Mouse (Mus musculus) forebrain, embryonic 14.5 days (tissue): ENCODE measurements around the gene Pmel. TPM values are rescaled to one million over a fixed set of nuclear protein-coding genes. Genes with fewer than 3 reads are reported as not detected.
"Not testable (repeated sequence)": the region's sequence is repeated elsewhere in the genome, so short reads cannot be mapped to it uniquely, and the experiment has no call there.

Source experiments
- ATAC-seq: fragments of 200-750 bp; cut with Nextera tagmentation; 2 replicates; pipeline ENCODE4 v1.8.0; 2017; ENCODE audit warnings: mild to moderate bottlenecking, moderate library complexity
- DNase-seq: peaks from one replicate; pipeline ENCODE4 v3.0.0-alpha.2; 2015; ENCODE audit warnings: low spot score
- H3K27ac ChIP-seq: fragments of 300-500 bp; sonication (generic); 2 replicates; pipeline ENCODE4 v1.5.1; 2014; ENCODE audit warnings: low read depth, mild to moderate bottlenecking, control low read depth, low read length, moderate library complexity
- H3K27me3 ChIP-seq: fragments of 300-500 bp; sonication (generic); replicated peaks from 2 replicates; pipeline ENCODE4 v1.6.1; 2014; ENCODE audit warnings: low read length, control low read depth, mixed read lengths; ENCODE audit not compliant: control insufficient read depth, insufficient read depth
- H3K36me3 ChIP-seq: fragments of 300-500 bp; sonication (generic); 2 replicates; pipeline ENCODE4 v1.6.1; 2014; ENCODE audit warnings: low read length, control low read depth; ENCODE audit not compliant: control insufficient read depth, insufficient read depth
- H3K4me1 ChIP-seq: fragments of 300-500 bp; sonication (generic); 2 replicates; pipeline ENCODE4 v1.6.1; 2014; ENCODE audit warnings: antibody characterized with exemption, low read length, control low read depth; ENCODE audit not compliant: control insufficient read depth, insufficient read depth
- H3K4me2 ChIP-seq: fragments of 300-500 bp; sonication (generic); 2 replicates; pipeline ENCODE4 v1.6.1; 2014; ENCODE audit warnings: mild to moderate bottlenecking, control low read depth, low read length
- H3K4me3 ChIP-seq: fragments of 300-500 bp; sonication (generic); 2 replicates; pipeline ENCODE4 v1.5.1; 2014; ENCODE audit warnings: low read depth, low read length, control low read depth
- H3K9ac ChIP-seq: fragments of 300-500 bp; sonication (generic); 2 replicates; pipeline ENCODE4 v1.6.1; 2014; ENCODE audit warnings: mild to moderate bottlenecking, low read length, control low read depth, moderate library complexity
- H3K9me3 ChIP-seq: fragments of 300-500 bp; sonication (generic); replicated peaks from 2 replicates; pipeline ENCODE4 v1.6.1; 2016; ENCODE audit warnings: low read length, control low read depth, mixed read lengths; ENCODE audit not compliant: control insufficient read depth
- WGBS: fragments of 180-500 bp; shearing (Covaris S2); extraction: QIAGEN DNeasy Blood & Tissue Kit; methylation state at CpG from one replicate; pipeline ENCODE4 v1.1.7; 2014; 5-methylcytosine and 5-hydroxymethylcytosine counted together
- polyA plus RNA-seq: library from polyadenylated mRNA; unstranded; fragments of >200 nt; fragmentation: Nextera tagmentation; extraction: Ambion mirVana; gene quantifications from 2 replicates; pipeline ENCODE4 v1.2.1, GENCODE M21; 2014

Pmel gene
- polyA plus RNA-seq, 1 experiment from 2014 or later, result 0.83 TPM

GRCm38 (mm10) chr10:128715559-128716537, 11.9 kb downstream of the Pmel start:
- Histone ChIP-seq H3K4me3 (no peak overlapping the region), H3K36me3 (no peaks in the 10 kb centered on the region), H3K4me2 (no peak overlapping the region), H3K27me3 (no peaks in the 10 kb centered on the region), H3K9me3 (no peaks in the 10 kb centered on the region), H3K27ac (no peak overlapping the region), H3K9ac (no peak overlapping the region), H3K4me1 (no peaks in the 10 kb centered on the region)
- 87% methylated on average over 19 of the region's 19 CpGs for WGBS
- no peak for ATAC-seq
- DNase-seq, result no peak

DNA sequence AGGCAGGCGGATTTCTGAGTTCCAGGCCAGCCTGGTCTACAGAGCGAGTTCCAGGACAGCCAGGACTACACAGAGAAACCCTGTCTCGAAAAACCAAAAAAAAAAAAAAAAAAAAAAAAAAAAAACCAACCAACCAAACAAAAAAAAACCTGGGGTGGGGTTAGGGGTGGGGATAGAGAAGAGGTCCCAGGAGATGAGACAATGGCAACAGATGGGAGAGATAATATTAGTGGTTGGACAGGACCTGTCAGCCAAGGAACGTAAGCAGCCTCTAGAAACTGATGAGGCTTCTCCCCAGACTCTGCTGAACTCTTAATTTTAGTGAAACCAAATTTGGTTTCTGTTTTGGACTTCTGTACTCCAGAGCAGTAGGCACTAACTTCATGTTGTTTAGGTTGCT, 21.5 kb downstream of the Pmel start:
- WGBS, result 80% methylated on average over 3 of the region's 4 CpGs
- H3K4me1 ChIP-seq, H3K4me3 ChIP-seq, H3K4me2 ChIP-seq, DNase-seq, ATAC-seq, H3K9me3 ChIP-seq, H3K9ac ChIP-seq, H3K36me3 ChIP-seq, H3K27me3 ChIP-seq, H3K27ac ChIP-seq: not testable (repeated sequence)

DNA sequence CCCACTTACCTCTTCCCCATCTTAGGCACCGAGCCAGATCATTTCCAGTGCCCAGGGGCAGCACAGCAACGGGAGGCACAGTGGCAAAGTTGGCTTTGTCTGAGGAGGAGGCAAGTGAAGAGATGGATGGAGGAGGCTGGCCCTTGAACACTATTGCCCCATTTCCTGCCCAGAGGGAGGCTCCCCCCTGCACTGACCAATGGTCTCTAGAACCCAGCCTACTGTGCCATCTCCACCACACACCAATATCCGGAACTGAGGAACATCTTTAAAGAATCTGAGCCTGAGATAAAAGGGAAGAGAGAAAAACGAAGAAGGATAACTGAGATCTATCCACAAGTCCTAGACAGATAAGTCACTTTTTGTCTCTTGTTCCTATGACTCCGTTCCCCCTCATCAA, 24.1 kb downstream of the Pmel start:
- ATAC-seq, result no peak
- no peaks in the 10 kb centered on the region for H3K9me3 ChIP-seq

GRCm38 (mm10) chr10:128731002-128731433, 27.0 kb downstream of the Pmel start:
- no peak overlapping the region for H3K27ac ChIP-seq
- no peaks in the 10 kb centered on the region for H3K4me1 ChIP-seq
- no peak overlapping the region for H3K4me3 ChIP-seq
- DNase-seq (peak; percentile 78), ATAC-seq (peak; percentile 67)
- WGBS, result 17% methylated on average over 10 of the region's 10 CpGs
- H3K27me3 ChIP-seq, result no peaks in the 10 kb centered on the region
- H3K9me3 ChIP-seq, result no peaks in the 10 kb centered on the region
- H3K4me2 ChIP-seq, result no peak overlapping the region
- no peak overlapping the region for H3K9ac ChIP-seq
- no peaks in the 10 kb centered on the region for H3K36me3 ChIP-seq

More for the DNA sequence above, 24.1 kb downstream of the Pmel start:
- WGBS, result 82% methylated on average over 5 of the region's 5 CpGs
- no peaks in the 10 kb centered on the region for H3K4me1 ChIP-seq
- no peaks in the 10 kb centered on the region for H3K36me3 ChIP-seq
- H3K4me3 ChIP-seq, result no peak overlapping the region
- H3K27me3 ChIP-seq, result no peaks in the 10 kb centered on the region
- H3K4me2 ChIP-seq, result no peak overlapping the region
- H3K9ac ChIP-seq, result no peak overlapping the region
- DNase-seq, result no peak
- no peak overlapping the region for H3K27ac ChIP-seq

GRCm38 (mm10) chr10:128731992-128732391, 28.0 kb downstream of the Pmel start:
- Histone ChIP-seq H3K4me1 (no peaks in the 10 kb centered on the region), H3K4me3 (no peak overlapping the region), H3K27ac (no peak overlapping the region), H3K27me3 (no peaks in the 10 kb centered on the region), H3K9ac (no peak overlapping the region), H3K4me2 (no peak overlapping the region), H3K9me3 (no peaks in the 10 kb centered on the region), H3K36me3 (no peaks in the 10 kb centered on the region)
- ATAC-seq, result no peak
- DNase-seq, result no peak

DNA sequence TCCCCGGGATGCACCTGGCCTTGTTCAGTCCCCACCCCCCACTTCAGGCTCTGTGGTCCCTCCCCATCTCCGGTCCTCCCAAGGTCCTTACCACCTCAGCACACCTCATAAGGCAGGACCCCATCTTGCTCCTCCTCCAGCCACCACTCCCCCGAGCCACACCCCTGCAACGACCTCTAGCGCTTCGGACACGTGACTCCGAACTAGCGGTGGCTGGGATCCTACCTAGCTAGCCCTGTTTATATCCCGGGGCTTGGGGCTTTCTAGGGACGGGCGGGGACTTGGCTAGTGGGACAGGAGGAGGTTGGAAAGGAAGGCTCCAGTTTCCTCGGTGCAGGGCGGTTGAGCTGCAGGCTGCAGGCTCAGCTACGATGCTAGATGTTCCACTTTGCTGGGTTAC, 33.4 kb downstream of the Pmel start:
- H3K4me1 ChIP-seq, result no peaks in the 10 kb centered on the region
- H3K36me3 ChIP-seq, result no peaks in the 10 kb centered on the region
- 3% methylated on average over 15 of the region's 15 CpGs for WGBS
- peaks cover 9% of the 10 kb centered on the region; the same call in 1 of the 2 replicates for H3K27me3 ChIP-seq
- H3K9ac ChIP-seq, result no peak overlapping the region
- no peak overlapping the region for H3K4me3 ChIP-seq
- no peak overlapping the region for H3K27ac ChIP-seq
- no peak for DNase-seq
- peak overlapping the region; percentile 10; the same call in 1 of the 2 replicates for H3K4me2 ChIP-seq
- no peaks in the 10 kb centered on the region for H3K9me3 ChIP-seq
- no peak for ATAC-seq

GRCm38 (mm10) chr10:128740296-128740695, 36.3 kb downstream of the Pmel start:
- H3K9me3 ChIP-seq, result no peaks in the 10 kb centered on the region
- peaks cover 8% of the 10 kb centered on the region; the same call in 1 of the 2 replicates for H3K4me1 ChIP-seq
- H3K36me3 ChIP-seq, result no peaks in the 10 kb centered on the region
- no peak overlapping the region for H3K27ac ChIP-seq
- no peak overlapping the region for H3K9ac ChIP-seq
- H3K27me3 ChIP-seq, result peaks cover 28% of the 10 kb centered on the region
- 76% methylated on average over 2 of the region's 2 CpGs for WGBS
- no peak overlapping the region for H3K4me3 ChIP-seq
- no peak overlapping the region for H3K4me2 ChIP-seq
- no peak for DNase-seq
- ATAC-seq, result no peak

GRCm38 (mm10) chr10:128742616-128743015, 38.6 kb downstream of the Pmel start:
- no peak overlapping the region for H3K4me2 ChIP-seq
- no peaks in the 10 kb centered on the region for H3K36me3 ChIP-seq
- WGBS, result 41% methylated on average over 4 of the region's 4 CpGs
- peaks cover 9% of the 10 kb centered on the region; the same call in 1 of the 2 replicates for H3K4me1 ChIP-seq
- no peak overlapping the region for H3K4me3 ChIP-seq
- no peak overlapping the region for H3K9ac ChIP-seq
- H3K9me3 ChIP-seq, result no peaks in the 10 kb centered on the region
- H3K27ac ChIP-seq, result no peak overlapping the region
- ATAC-seq (no peak), DNase-seq (no peak)
- H3K27me3 ChIP-seq, result peaks cover 29% of the 10 kb centered on the region

GRCm38 (mm10) chr10:128743235-128743634, 39.2 kb downstream of the Pmel start:
- H3K27ac ChIP-seq, result no peak overlapping the region
- ATAC-seq (no peak), DNase-seq (peak; percentile 2)
- peak overlapping the region; percentile 93 for H3K4me2 ChIP-seq
- H3K4me3 ChIP-seq, result peak overlapping the region; percentile 52
- 10% methylated on average over 7 of the region's 7 CpGs for WGBS
- H3K9me3 ChIP-seq, result no peaks in the 10 kb centered on the region
- peak overlapping the region; percentile 70 for H3K9ac ChIP-seq
- no peaks in the 10 kb centered on the region for H3K36me3 ChIP-seq
- peaks cover 9% of the 10 kb centered on the region; the same call in 1 of the 2 replicates for H3K4me1 ChIP-seq
- peaks cover 29% of the 10 kb centered on the region for H3K27me3 ChIP-seq
